Mouse (Mus musculus) mouse trophoblast stem cell (cell line): ENCODE results near the gene 5730596B20Rik.

Experiments used
- in situ Hi-C, 2 experiments: fragments of 300-500 bp; cut with MseI, MboI; formaldehyde crosslinking; loops; 2 replicates in 1 of 2; 3 replicates in 1 of 2; pipeline ENCODE4 v1.15.1; 2025

The 5730596B20Rik gene

GRCm38 (mm10) chr6:52175864-52176263 lies 1.4 kb upstream of the 5730596B20Rik start:
- in situ Hi-C loops, result no loop called here

GRCm38 (mm10) chr6:52176391-52176790 lies 907 bp upstream of the 5730596B20Rik start:
- in situ Hi-C loops, result no loop called here

GRCm38 (mm10) chr6:52177806-52178205 lies 508 bp downstream of the 5730596B20Rik start:
- in situ Hi-C loops, result no loop called here

- in situ Hi-C loops, result no loop called here
Measured at GRCm38 (mm10) chr6:52178918-52179665, 1.8 kb downstream of the 5730596B20Rik start.

GRCm38 (mm10) chr6:52179690-52180089 lies 2.4 kb downstream of the 5730596B20Rik start:
- in situ Hi-C loops, result no loop called here

- in situ Hi-C loops, result no loop called here
Measured at GRCm38 (mm10) chr6:52180213-52180710, 3.0 kb downstream of the 5730596B20Rik start.

- in situ Hi-C loops, result no loop called here
Measured at GRCm38 (mm10) chr6:52180726-52181125, 3.4 kb downstream of the 5730596B20Rik start.

- in situ Hi-C loops, result no loop called here
Measured at GRCm38 (mm10) chr6:52182030-52182429, 4.7 kb downstream of the 5730596B20Rik start.

GRCm38 (mm10) chr6:52182793-52183192 lies 5.5 kb downstream of the 5730596B20Rik start:
- in situ Hi-C loops, result no loop called here

GRCm38 (mm10) chr6:52183311-52184080 lies 6.2 kb downstream of the 5730596B20Rik start:
- in situ Hi-C loops, result no loop called here

GRCm38 (mm10) chr6:52184668-52185067 lies 7.4 kb downstream of the 5730596B20Rik start:
- in situ Hi-C loops, result no loop called here

GRCm38 (mm10) chr6:52185222-52185621 lies 7.9 kb downstream of the 5730596B20Rik start:
- in situ Hi-C loops, result no loop called here

- in situ Hi-C loops, result no loop called here
Measured at GRCm38 (mm10) chr6:52185834-52186233, 8.5 kb downstream of the 5730596B20Rik start.

GRCm38 (mm10) chr6:52186500-52186899 lies 9.2 kb downstream of the 5730596B20Rik start:
- in situ Hi-C loops, result no loop called here

- in situ Hi-C loops, result no loop called here
Measured at GRCm38 (mm10) chr6:52189172-52189591, 11.9 kb downstream of the 5730596B20Rik start.

- in situ Hi-C loops, result no loop called here
Measured at GRCm38 (mm10) chr6:52189909-52190308, 12.6 kb downstream of the 5730596B20Rik start.

GRCm38 (mm10) chr6:52190410-52190809 lies 13.1 kb downstream of the 5730596B20Rik start:
- in situ Hi-C loops, result no loop called here

GRCm38 (mm10) chr6:52190906-52191810 lies 13.9 kb downstream of the 5730596B20Rik start, which contains the start of gene Hoxa4:
TSS of gene Hoxa4 (minus strand) at chr6:52191753.
- in situ Hi-C loops, result no loop called here

- in situ Hi-C loops, result no loop called here
Measured at GRCm38 (mm10) chr6:52191860-52192550, 14.7 kb downstream of the 5730596B20Rik start.

- in situ Hi-C loops, result no loop called here
Measured at GRCm38 (mm10) chr6:52194690-52195089, 17.4 kb downstream of the 5730596B20Rik start.

GRCm38 (mm10) chr6:52196811-52197210 lies 19.5 kb downstream of the 5730596B20Rik start:
- in situ Hi-C loops, result no loop called here
